Mouse (Mus musculus) right cerebral cortex, adult 18-20 months (tissue): ENCODE measurements at regions not wholly inside any gene's neighbourhood (a gene's known extent, or its start where the extent isn't known, plus 50 kb on each side); places are given as distances from the start of the nearest gene placed in this dataset.
"Not testable (repeated sequence)": the region's sequence is repeated elsewhere in the genome, so short reads cannot be mapped to it uniquely, and the experiment has no call there.

Experiments
- DNase-seq: peaks from one replicate; pipeline ENCODE4 v3.0.0; 2022; ENCODE audit warnings: mixed read lengths

DNA sequence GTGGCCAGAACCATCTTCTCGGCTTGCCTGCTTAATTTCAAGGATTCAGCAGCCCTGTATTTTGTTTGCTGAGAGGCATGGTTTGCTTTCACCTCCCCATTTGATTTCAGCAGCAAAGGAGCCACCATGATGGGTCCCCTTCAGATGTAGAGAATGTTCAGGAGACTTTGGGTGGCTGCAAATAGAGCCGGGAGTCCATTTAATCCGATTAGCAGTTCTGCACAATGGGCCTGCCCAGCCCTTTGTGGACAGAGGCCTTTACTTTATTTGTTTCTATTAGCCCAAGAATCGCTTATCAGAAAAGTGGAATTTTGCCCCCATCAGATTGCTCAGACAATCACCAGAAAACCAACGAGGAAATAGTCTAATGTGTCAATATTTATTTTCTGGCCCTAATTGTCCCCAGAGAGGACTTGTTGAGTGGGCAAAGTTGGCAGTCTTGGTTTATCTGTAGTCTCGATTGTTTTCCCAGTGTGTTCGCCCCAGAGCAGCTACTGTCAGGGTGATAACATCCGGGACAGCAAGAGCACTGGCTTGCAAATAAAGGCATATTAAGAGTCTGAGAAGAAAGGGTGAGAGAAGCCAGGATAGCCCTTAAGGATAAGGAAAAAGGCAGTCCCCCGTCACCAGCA lies 130.6 kb upstream of the Kiz start:
- no peak for DNase-seq

DNA sequence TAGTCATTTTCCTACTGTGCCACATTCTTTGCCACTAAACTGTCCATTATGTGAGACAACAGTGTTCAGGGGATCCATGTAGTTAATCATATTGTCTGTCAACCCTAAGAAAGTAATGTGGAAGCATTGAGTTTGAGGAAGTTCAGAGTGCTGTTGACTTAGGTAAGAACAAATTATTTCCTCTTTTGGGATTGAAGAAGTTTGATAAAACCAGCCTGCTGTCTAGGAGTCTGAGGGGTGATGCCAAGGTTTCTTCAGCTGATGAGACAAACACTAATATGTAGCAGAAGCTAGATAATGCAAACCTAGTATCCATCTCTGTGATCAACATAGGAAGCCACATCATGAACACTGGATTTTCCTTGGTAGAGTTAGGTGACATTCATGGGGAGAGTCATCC lies 127.0 kb upstream of the Kiz start:
- DNase-seq = no peak

DNA sequence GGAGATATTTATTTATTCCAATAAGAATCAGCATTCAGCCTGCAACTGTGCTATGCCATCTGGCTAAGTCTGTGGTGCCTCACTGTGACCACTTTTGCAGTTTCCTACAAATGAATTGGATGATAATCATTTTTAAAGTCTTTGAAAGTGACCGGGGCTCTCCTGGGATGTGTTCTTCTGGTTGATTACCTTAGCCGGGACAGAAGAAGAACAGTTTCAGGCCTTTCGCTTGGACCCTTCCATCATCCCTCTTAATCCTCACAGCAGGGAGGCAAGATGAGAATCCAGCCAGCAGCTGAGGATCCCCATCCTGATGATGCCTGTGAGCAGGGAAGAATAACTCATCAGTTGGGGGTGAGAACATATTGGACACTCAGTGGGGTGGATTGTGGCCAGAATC lies 124.6 kb upstream of the Kiz start:
- no peak for DNase-seq

GRCm38 (mm10) chr2:146732891-146733290 lies 122.8 kb upstream of the Kiz start:
- DNase-seq = not testable (repeated sequence)

GRCm38 (mm10) chr2:146744396-146744795 lies 111.3 kb upstream of the Kiz start:
- DNase-seq = no peak

DNA sequence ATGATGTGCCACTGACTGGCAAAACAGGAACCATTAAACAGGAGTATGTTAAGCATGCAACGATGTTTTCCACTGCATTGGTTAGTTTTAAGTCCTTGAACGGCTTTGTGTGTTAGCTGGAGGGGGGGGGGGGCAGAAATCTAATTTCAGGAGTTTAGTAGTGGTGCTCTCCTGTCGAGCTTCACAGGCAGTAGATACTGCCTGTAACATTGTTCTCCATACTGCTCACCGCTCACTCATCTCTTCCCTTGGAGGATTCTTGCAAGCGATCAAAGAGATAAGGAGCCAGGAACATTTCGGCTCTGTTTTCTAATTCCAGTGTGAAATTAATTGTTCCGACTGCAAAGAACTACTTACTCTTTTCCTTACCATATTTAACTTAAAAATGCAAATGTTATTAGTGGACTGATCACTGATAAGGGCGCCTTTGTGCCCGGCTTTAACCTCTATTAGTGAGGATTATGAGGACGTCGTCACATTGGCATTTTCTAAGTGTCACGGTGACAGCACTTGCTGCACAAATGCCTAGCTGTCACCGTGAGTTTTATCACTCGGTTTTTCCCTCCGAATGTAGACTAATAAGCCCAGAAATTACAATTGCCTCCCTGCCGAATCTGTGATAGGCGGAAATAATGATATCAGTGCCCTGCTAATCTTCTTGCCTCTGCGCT lies 110.5 kb upstream of the Kiz start:
- DNase-seq = no peak

- peak; percentile 67 for DNase-seq
These were observed 110.0 kb upstream of the Kiz start for GRCm38 (mm10) chr2:146745683-146746047.

GRCm38 (mm10) chr2:146753988-146754387 lies 101.7 kb upstream of the Kiz start:
- no peak for DNase-seq

- DNase-seq = no peak
These were observed 92.0 kb upstream of the Kiz start for GRCm38 (mm10) chr2:146763522-146764144.

DNA sequence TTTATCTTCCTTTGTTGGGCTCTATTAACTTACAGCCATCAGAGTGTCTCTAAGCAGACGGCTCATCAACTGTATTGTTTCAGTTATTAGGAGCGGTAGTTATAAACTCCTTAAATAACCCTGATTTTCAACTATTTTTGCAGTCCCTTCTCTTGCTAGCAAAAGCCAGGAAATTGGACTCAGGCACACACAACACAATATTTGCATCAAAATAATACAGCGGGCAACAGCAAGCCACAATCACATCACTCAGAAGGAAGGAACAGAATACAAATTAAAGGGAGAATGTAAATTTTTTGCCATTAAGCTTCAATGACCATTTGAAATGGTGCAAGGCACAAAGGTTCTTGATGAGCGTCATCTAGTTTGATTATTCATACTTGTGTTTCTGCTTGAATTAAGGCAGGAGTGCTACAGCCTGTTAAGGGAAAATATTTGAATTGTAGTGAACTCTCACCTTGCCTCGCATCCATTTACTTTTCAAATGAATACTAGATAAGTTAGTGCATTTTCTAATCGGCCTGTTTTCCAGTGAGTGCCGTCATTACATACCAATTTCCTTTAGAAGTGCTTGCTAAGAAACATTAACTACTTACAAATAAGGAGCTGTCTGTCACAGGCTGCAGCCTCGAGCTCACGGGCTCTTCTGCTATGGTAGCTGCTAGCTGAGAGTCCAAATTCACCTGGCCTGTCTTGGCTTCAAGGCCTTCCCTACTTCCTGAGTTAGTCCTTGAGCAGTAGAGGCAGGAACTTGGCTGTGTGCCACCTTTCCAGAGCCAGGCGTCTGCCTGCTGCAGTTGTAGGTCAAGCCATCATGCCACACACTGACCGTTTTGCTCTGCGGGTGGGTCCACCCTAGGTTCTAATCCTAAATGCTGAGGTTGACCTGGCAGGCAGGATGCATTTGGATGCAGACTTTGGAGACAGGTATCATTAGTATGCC lies 91.1 kb upstream of the Kiz start:
- DNase-seq = no peak

DNA sequence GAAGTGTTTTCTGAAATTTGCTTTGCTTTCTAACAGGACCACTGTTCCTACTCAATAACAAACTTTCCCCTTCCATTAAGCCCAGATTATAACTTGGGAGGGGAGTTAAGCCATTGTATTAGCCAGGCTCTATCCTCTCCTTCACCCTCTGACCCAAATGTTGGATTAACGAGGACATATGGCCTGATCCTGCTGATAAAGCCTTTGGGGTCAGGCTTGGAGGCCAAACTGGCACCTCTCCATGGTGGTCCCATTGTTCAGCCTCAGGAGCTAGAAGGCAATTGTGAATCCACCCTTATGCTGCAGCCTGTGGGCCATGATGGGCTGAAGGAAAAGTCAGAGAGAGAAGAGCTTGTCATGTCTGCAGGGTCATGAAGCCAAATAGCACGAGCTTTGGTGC lies 80.8 kb upstream of the Kiz start:
- no peak for DNase-seq

GRCm38 (mm10) chr2:146787132-146787810 lies 68.4 kb upstream of the Kiz start:
- DNase-seq = no peak

GRCm38 (mm10) chr2:146787811-146788455 lies 67.7 kb upstream of the Kiz start:
- no peak for DNase-seq

DNA sequence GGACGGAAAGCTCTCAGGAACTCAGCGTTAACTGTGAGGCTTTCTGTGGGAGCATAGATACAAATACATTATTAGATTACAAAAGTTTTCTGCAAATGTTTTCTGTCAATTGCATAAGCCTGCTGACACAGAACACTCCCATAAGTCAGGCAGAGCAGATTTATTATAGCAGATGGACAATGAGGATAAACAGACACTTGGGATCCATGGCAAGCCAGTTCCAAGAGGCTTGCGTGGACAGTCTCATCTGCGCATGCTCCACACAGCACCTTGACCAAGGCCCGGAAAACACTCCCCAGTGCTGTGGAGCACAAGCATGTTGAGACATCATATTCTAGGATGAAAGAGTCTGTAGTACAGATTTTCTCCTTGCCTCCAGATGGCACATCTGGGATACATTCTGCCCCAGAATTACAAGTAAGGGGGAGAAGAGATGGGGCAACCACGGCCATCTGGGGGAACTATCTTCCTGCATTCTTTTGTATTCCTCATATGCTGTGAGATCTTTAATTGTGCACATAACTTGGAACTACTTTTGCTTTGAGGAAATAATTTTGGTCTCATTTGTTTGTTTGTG lies 62.7 kb upstream of the Kiz start:
- no peak for DNase-seq

DNA sequence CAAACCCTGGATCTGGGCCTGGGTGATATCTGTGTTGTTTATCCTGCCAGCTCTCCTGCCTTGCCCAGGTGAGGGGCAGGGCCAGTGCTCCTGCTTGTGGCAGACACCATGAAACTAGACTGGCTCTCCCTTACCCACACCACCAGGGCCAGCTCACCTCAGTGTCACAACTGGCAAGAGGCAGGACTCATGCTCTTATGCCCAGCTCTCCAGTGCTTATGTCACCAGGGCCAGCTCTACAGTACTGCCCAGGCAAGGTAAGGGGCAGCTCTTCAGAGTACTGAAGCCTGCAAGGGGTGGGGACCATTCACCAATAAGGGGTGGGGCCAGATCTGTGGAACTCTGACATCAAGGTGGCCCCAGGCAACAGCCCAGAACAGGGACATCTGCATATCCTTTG lies 52.7 kb upstream of the Kiz start:
- DNase-seq = no peak
